Mouse (Mus musculus) lung, postnatal 36 days (tissue): ENCODE data around the gene Impad1.

Experiments used
- DNase-seq: peaks from one replicate; pipeline ENCODE4 v3.0.0; 2022; ENCODE audit warnings: mixed read lengths

The Impad1 gene

GRCm38 (mm10) chr4:4792992-4793834 lies at the start of gene Impad1:
TSS of gene Impad1 (minus strand) at chr4:4793355.
- DNase-seq = peak; percentile 91

- no peak for DNase-seq
These were observed 47.0 kb upstream of the Impad1 start for GRCm38 (mm10) chr4:4840145-4840544.

GRCm38 (mm10) chr4:4833789-4834295 lies 40.7 kb upstream of the Impad1 start:
- DNase-seq = no peak

- no peak for DNase-seq
These were observed 35.0 kb upstream of the Impad1 start for GRCm38 (mm10) chr4:4828131-4828530.

GRCm38 (mm10) chr4:4822119-4822518 lies 29.0 kb upstream of the Impad1 start:
- peak; percentile 6 for DNase-seq

- peak; percentile 47 for DNase-seq
These were observed 789 bp downstream of the Impad1 start for GRCm38 (mm10) chr4:4792141-4792991.

- no peak for DNase-seq
These were observed 2.0 kb downstream of the Impad1 start for GRCm38 (mm10) chr4:4791180-4791579.

- DNase-seq = no peak
These were observed 8.0 kb downstream of the Impad1 start for GRCm38 (mm10) chr4:4785169-4785568.

GRCm38 (mm10) chr4:4784305-4784704 lies 8.8 kb downstream of the Impad1 start:
- DNase-seq = no peak

- no peak for DNase-seq
These were observed 9.5 kb downstream of the Impad1 start for GRCm38 (mm10) chr4:4783686-4783957.

GRCm38 (mm10) chr4:4782882-4783685 lies 10.1 kb downstream of the Impad1 start:
- DNase-seq = no peak

GRCm38 (mm10) chr4:4779265-4779770 lies 13.8 kb downstream of the Impad1 start:
- no peak for DNase-seq

GRCm38 (mm10) chr4:4771523-4772114 lies 21.5 kb downstream of the Impad1 start:
- no peak for DNase-seq

GRCm38 (mm10) chr4:4765806-4766205 lies 27.3 kb downstream of the Impad1 start:
- no peak for DNase-seq

GRCm38 (mm10) chr4:4758376-4758775 lies 34.8 kb downstream of the Impad1 start:
- DNase-seq = no peak

- peak; percentile 12 for DNase-seq
These were observed 63.7 kb downstream of the Impad1 start for GRCm38 (mm10) chr4:4729427-4729826.

- no peak for DNase-seq
These were observed 66.8 kb downstream of the Impad1 start for GRCm38 (mm10) chr4:4726241-4726776.

- DNase-seq = no peak
These were observed 69.3 kb downstream of the Impad1 start for GRCm38 (mm10) chr4:4723821-4724220.

GRCm38 (mm10) chr4:4722081-4722480 lies 71.1 kb downstream of the Impad1 start:
- no peak for DNase-seq

- no peak for DNase-seq
These were observed 75.3 kb downstream of the Impad1 start for GRCm38 (mm10) chr4:4717763-4718347.
